28 mouse cellular contexts compared by ENCODE assay signal in the genomic region with DNA sequence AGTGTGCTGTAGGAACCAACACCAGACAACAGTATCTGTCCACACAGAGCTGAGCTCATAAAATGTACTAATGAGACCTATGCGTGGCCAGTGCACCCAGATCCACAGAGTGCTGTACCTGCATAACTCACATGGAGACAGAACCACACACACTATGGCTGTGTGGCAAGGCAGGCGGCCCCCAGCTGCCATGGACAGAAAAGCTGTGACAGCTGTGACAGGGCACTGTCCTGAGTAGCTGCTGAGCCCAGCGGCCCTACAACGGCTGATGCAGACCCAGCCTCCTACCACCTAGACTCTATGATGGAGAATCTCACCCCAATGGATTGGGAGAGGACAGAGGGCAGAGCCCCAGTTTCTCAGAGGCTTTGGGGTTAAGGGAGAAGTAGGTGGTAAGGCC. TPM values are rescaled to one million over a fixed set of nuclear protein-coding genes. Genes with fewer than 3 reads are reported as not detected.
DNase-seq lines count a peak whose midpoint lies in the region; ATAC-seq and TF ChIP-seq lines count a peak whose summit lies in the region.
"Had no signal": no experiment of that assay in that cellular context is flagged by ENCODE, and none has a peak within 500 bp of the region (broad histone marks: within the 10 kb centered on the region; RNA-seq: fewer than 3 reads in every experiment).

No protein-coding gene starts in this region.

- no peaks in the 10 kb centered on the region for H3K9me3 ChIP-seq in neural tube, embryonic 15.5 days (replicated peaks)
- no peaks in the 10 kb centered on the region for H3K9me3 ChIP-seq in E14TG2a.4 (ENCODE audit: low read length)
- H3K9me3 ChIP-seq: embryonic facial prominence, embryonic 12.5 days; embryonic facial prominence, embryonic 15.5 days; forebrain, embryonic 10.5 days; forebrain, embryonic 12.5 days; G1E had no signal

- no peak overlapping the region for H3K4me2 ChIP-seq in neural tube, embryonic 15.5 days
- no peak overlapping the region for H3K4me2 ChIP-seq in myocyte (ENCODE audit: low read depth)
- H3K4me2 ChIP-seq: embryonic facial prominence, embryonic 12.5 days; embryonic facial prominence, embryonic 15.5 days; forebrain, embryonic 12.5 days had no signal

- H3K36me3 ChIP-seq in neural tube, embryonic 15.5 days = peaks cover 25% of the 10 kb centered on the region; the same call in 1 of the 2 replicates
- H3K36me3 ChIP-seq in E14TG2a.4 (ENCODE audit: insufficient read depth, low read length) = peaks cover 12% of the 10 kb centered on the region
- no peaks in the 10 kb centered on the region for H3K36me3 ChIP-seq in myocyte (ENCODE audit: control insufficient read depth, insufficient read depth)

- no peak overlapping the region for H3K27ac ChIP-seq in gastrocnemius, adult 2 months
- no peak overlapping the region for H3K27ac ChIP-seq in neural tube, embryonic 15.5 days (replicated peaks)
- H3K27ac ChIP-seq: embryonic facial prominence, embryonic 12.5 days; embryonic facial prominence, embryonic 15.5 days; forebrain, embryonic 10.5 days; forebrain, embryonic 12.5 days had no signal

- H3K27me3 ChIP-seq in neural tube, embryonic 15.5 days (replicated peaks) = no peaks in the 10 kb centered on the region
- H3K27me3 ChIP-seq in E14TG2a.4 (ENCODE audit: insufficient read depth, low read length) (no peaks in the 10 kb centered on the region), myocyte (ENCODE audit: control insufficient read depth, insufficient read depth, insufficient read length) (no peaks in the 10 kb centered on the region)
- H3K27me3 ChIP-seq: embryonic facial prominence, embryonic 12.5 days; embryonic facial prominence, embryonic 15.5 days; forebrain, embryonic 12.5 days; Patski had no signal

- TF ChIP-seq POLR2A in myocyte (IDR thresholded peaks at IDR 0.05; ENCODE audit: insufficient read length, low read depth) = no peak

- 0 out of 2 replicates have a peak overlapping the region, but pooled peaks have one; percentile 7 for H3K9ac ChIP-seq in neural tube, embryonic 15.5 days (replicated peaks)
- H3K9ac ChIP-seq: embryonic facial prominence, embryonic 12.5 days; embryonic facial prominence, embryonic 15.5 days; forebrain, embryonic 12.5 days had no signal

- no peaks in the 10 kb centered on the region for H3K79me2 ChIP-seq in myocyte (ENCODE audit: control insufficient read depth, insufficient read depth)

- intact Hi-C loops in gastrocnemius, adult 2 months (cut with DNase I) = no loop called here

- H3K4me3 ChIP-seq in gastrocnemius, adult 2 months = no peak overlapping the region
- H3K4me3 ChIP-seq in neural tube, embryonic 15.5 days (replicated peaks) = no peak overlapping the region
- H3K4me3 ChIP-seq in E14TG2a.4 (replicated peaks; ENCODE audit: low read length) (peak overlapping the region; percentile 60), myocyte (no peak overlapping the region)
- H3K4me3 ChIP-seq: embryonic facial prominence, embryonic 12.5 days; embryonic facial prominence, embryonic 15.5 days; erythroblast, embryonic 14.5 days; forebrain, embryonic 10.5 days; forebrain, embryonic 12.5 days had no signal

- WGBS in neural tube, embryonic 15.5 days = 92% methylated on average over 4 of the region's 4 CpGs

- no peak for ATAC-seq in neural tube, embryonic 15.5 days (ENCODE audit: low FRiP score)
- ATAC-seq: activated CD4-positive, CD25-positive, alpha-beta regulatory T cell, adult 4 months; forebrain, embryonic 14.5 days; forebrain, embryonic 16.5 days; Patski had no signal

- peak; percentile 12 for DNase-seq in gastrocnemius, adult 2 months
- no peak for DNase-seq in gastrocnemius, adult 18-20 months (ENCODE audit: low spot score)
- DNase-seq in neural tube, embryonic 10.5 days (ENCODE audit: extremely low spot score, low spot score) = no peak
- DNase-seq in spleen, adult 18-20 months = no peak
- no peak for DNase-seq in lung, postnatal 36 days
- DNase-seq: adrenal gland, adult 8-10 months; adrenal gland, postnatal 14 days; adrenal gland, postnatal 36 days; cerebellum, adult 11-12 months; cerebellum, adult 8-10 months; cerebellum, adult 9-11 months; cerebellum, postnatal 14 days; cerebellum, postnatal 36 days; embryo, embryonic 11 days had no signal

- peaks cover 20% of the 10 kb centered on the region for H3K4me1 ChIP-seq in neural tube, embryonic 15.5 days
- peaks cover 46% of the 10 kb centered on the region for H3K4me1 ChIP-seq in E14TG2a.4 (replicated peaks; ENCODE audit: low read depth, low read length)

- TF ChIP-seq CTCF in gastrocnemius, adult 2 months (IDR thresholded peaks at IDR 0.05) = no peak
- TF ChIP-seq CTCF in E14TG2a.4 (conservative IDR thresholded peaks at IDR 0.05; ENCODE audit: low read length) = no peak

- no peak overlapping the region for H3ac ChIP-seq in myocyte (ENCODE audit: control insufficient read depth, insufficient read length)

TF ChIP-seq in myocyte, 11 proteins besides CTCF, POLR2A, EP300 and RAD21:
- TF ChIP-seq TCF3 (IDR thresholded peaks at IDR 0.05; ENCODE audit: insufficient read length, low read depth) = peak; percentile 93
- peak; percentile 43 for TF ChIP-seq TCF12 (IDR thresholded peaks at IDR 0.05; ENCODE audit: insufficient read depth, poor library complexity, severe bottlenecking)
- TF ChIP-seq CEBPB (IDR thresholded peaks at IDR 0.05; ENCODE audit: insufficient read depth, poor library complexity, severe bottlenecking) = no peak
- peak; percentile 50 to 97 (median 86) for TF ChIP-seq MYOD1 (IDR thresholded peaks at IDR 0.05; ENCODE audit: control insufficient read depth in 1 of 3, insufficient read length in 2 of 3, low read depth in 2 of 3)
- TF ChIP-seq USF1 (IDR thresholded peaks at IDR 0.05; ENCODE audit: low read depth) = no peak
- no peak for TF ChIP-seq MAX (IDR thresholded peaks at IDR 0.05; ENCODE audit: low read depth)
- TF ChIP-seq POLR2AphosphoS2 (IDR thresholded peaks at IDR 0.05; ENCODE audit: insufficient read length, low read depth) = no peak
- TF ChIP-seq MYOG (IDR thresholded peaks at IDR 0.05; ENCODE audit: control insufficient read depth in 1 of 3, insufficient read depth in 1 of 3, insufficient read length in 2 of 3, low read depth in 2 of 3) = peak in 2 of 3 experiments; percentile 82 to 92
- TF ChIP-seq REST (IDR thresholded peaks at IDR 0.05; ENCODE audit: insufficient read depth, insufficient read length) = no peak
- no peak for TF ChIP-seq E2F4 (IDR thresholded peaks at IDR 0.05; ENCODE audit: insufficient read depth)
- TF ChIP-seq SRF (IDR thresholded peaks at IDR 0.05; ENCODE audit: control insufficient read depth, insufficient read length, low read depth) = no peak

RNA-seq across cellular contexts. Expression of gene Iba57, which starts 4.0 kb away (rescaled TPM):
- total RNA-seq in gastrocnemius, adult 2 months (2021) = 1 to 10 TPM; 6.7 to 9.3 TPM
- 1 to 10 TPM; 6.9 to 7.2 TPM for total RNA-seq in gastrocnemius, adult 18-20 months (2021)
- polyA plus RNA-seq in neural tube, embryonic 15.5 days (2015; fragmentation: Nextera tagmentation; extraction: Ambion mirVana) = 7.5 and 8.3 TPM in 2 replicates
- polyA plus RNA-seq in myocyte (2012; fragmentation: generic; extraction: Trizol) = 3.8 TPM

RNA-seq across cellular contexts. Expression of gene Obscn, which starts 23.4 kb away (rescaled TPM):
- total RNA-seq in gastrocnemius, adult 2 months (2021) = 1,000 to 10,000 TPM; 1,792 to 1,942 TPM
- total RNA-seq in gastrocnemius, adult 18-20 months (2021) = 1,000 to 10,000 TPM; 1,684 to 1,873 TPM
- polyA plus RNA-seq in neural tube, embryonic 15.5 days (2015; fragmentation: Nextera tagmentation; extraction: Ambion mirVana) = 0.72 and 0.91 TPM in 2 replicates
- 25.0 TPM for polyA plus RNA-seq in myocyte (2012; fragmentation: generic; extraction: Trizol)
- total RNA-seq: common myeloid progenitor, adult 5-6 weeks had no signal
- polyA plus RNA-seq: activated CD4-positive, CD25-positive, alpha-beta regulatory T cell, adult 4 months; forebrain, embryonic 12.5 days had no signal

RNA-seq across cellular contexts. Expression of gene Gjc2, which starts 23.5 kb away (rescaled TPM):
- total RNA-seq in gastrocnemius, adult 2 months (2021) = under 1 TPM; 0.10 to 0.20 TPM
- under 1 TPM; 0.23 to 0.33 TPM for total RNA-seq in gastrocnemius, adult 18-20 months (2021)
- 0.29 and 0.42 TPM in 2 replicates for polyA plus RNA-seq in neural tube, embryonic 15.5 days (2015; fragmentation: Nextera tagmentation; extraction: Ambion mirVana)
- polyA plus RNA-seq in myocyte (2012; fragmentation: generic; extraction: Trizol) = 0.04 TPM
- total RNA-seq: common myeloid progenitor, adult 5-6 weeks; G1E had no signal
- polyA plus RNA-seq: activated CD4-positive, CD25-positive, alpha-beta regulatory T cell, adult 4 months; forebrain, embryonic 10.5 days; G1E had no signal

RNA-seq across cellular contexts. Expression of gene Guk1, which starts 32.5 kb away (rescaled TPM):
- 10 to 100 TPM; 25.4 to 28.7 TPM for total RNA-seq in gastrocnemius, adult 2 months (2021)
- total RNA-seq in gastrocnemius, adult 18-20 months (2021) = 10 to 100 TPM; 32.9 to 38.0 TPM
- polyA plus RNA-seq in neural tube, embryonic 15.5 days (2015; fragmentation: Nextera tagmentation; extraction: Ambion mirVana) = 225 and 262 TPM in 2 replicates
- 63.5 TPM for polyA plus RNA-seq in myocyte (2012; fragmentation: generic; extraction: Trizol)

RNA-seq across cellular contexts. Expression of gene Mrpl55, which starts 42.7 kb away (rescaled TPM):
- total RNA-seq in gastrocnemius, adult 2 months (2021) = 10 to 100 TPM; 49.7 to 71.0 TPM
- 10 to 100 TPM; 57.0 to 65.8 TPM for total RNA-seq in gastrocnemius, adult 18-20 months (2021)
- polyA plus RNA-seq in neural tube, embryonic 15.5 days (2015; fragmentation: Nextera tagmentation; extraction: Ambion mirVana) = 99.3 and 103 TPM in 2 replicates
- polyA plus RNA-seq in myocyte (2012; fragmentation: generic; extraction: Trizol) = 36.0 TPM
